Mouse (Mus musculus) monocyte, adult 59 days (primary cell): ENCODE data around the gene Mrps21. TPM values are rescaled to one million over a fixed set of nuclear protein-coding genes. Genes with fewer than 3 reads are reported as not detected.

ENCODE experiments used
- total RNA-seq, 2 experiments: library from RNA; stranded (reverse); gene quantifications; one replicate each; pipeline ENCODE4 v1.2.4; 2023

Mrps21 gene
- 100 to 1,000 TPM; 127 to 131 TPM for total RNA-seq

DNA sequence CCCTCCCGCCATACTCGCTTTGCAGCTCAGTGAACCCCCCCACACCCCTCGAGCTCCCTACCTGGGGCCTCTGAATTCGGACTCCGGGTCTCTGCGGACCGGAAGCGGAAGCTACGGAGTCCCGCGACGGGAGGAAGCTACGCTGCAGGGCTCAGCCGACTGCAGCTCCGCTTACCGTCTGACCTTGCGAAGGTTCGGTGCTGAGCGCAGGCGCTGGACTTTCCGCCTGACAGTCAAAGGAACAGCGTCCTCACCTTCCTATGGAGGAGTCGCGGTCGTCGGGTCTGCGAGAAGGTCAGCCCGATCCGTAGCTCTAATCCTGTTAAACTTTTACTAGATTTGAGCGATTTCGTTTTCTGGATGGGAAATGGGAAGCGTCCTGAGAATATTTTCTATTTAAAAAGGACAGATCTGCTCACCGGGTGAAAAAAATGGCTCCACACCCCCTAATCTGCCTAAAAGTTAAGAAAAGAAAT, at the start of gene Mrps21:
TSS of gene Mrps21 (minus strand) at position 128 of the 476 bp plus-strand sequence.

GRCm38 (mm10) chr3:95904568-95904967, 33.2 kb upstream of the Mrps21 start, which contains the start of gene Car14:
Gene Car14, minus strand, starts transcription at chr3:95904691.

DNA sequence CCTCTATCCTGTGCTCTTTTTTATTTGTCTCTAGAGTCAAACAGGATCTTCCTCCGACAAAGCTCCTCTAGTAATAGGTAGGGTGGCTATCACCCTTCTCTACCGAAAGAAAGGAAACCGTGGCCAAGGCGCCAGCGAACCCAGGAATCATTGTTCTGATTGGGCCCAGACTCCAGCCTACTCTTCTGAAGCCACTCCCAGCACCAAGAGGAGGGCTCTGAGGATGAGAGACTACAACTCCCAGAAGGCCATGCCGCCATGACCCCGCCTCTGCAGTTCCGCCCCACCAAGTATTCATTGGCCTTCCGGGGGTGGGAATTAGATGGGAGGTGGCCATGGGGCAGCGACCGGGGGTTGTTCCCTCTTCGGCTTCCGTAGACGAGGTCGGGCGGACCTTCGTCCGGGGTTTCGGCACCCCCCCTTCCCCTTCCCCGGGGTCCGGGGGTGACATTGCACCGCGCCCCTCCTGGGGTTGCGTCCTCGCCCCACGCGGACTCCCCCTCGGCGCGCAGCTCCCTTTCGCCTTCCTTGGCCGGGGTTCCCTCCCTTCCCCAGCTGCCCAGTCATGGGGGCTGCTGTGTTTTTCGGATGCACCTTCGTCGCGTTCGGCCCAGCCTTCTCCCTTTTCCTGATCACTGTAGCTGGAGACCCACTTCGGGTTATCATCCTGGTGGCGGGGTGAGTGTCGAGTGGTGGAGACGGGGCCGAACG, 22.4 kb upstream of the Mrps21 start, which contains the start of gene Aph1a:
TSS of gene Aph1a (plus strand) at position 364 of the 711 bp plus-strand sequence.

DNA sequence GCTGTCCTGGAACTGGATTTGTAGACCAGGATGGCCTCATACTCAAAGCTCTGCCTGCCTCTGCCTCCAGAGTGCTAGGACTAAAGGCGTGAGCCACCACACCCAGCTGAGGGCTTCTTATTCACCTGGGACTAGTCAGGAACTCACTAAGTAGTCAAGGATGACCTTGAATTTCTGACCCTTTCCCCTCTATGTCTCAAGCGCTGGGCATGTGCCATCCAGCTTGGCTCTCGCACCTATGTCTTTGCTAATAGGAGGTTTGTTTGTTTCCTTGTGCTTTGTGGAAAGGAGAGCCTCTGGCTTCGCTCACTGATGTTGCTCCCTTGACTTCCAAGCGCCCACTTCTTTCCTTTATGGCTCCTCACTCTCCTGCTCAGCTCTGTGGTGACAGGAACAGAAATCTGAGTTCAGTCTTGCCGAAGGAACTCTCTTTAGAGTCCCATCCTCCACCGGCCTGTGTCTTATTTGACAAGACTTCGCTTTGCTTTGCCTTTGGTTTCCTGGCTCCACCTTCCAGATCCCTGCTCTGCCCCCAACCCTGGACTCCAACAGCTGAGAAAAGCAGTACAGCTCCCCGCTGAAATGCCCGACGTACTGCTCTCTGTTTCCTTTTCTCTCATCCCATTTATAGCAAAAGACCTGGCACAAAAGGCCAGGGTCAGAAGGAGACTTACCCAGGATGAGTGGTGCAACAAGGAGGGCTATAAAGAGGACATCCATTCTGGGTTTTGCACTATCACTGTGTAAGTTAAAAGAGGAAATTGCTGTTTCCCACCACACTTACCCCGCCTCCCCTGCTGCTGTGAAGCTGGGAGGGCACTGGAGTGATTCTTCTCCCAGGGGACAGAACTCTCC, 20.1 kb upstream of the Mrps21 start, which contains the start of gene BC028528:
TSS of gene BC028528 (minus strand) at position 795 of the 855 bp plus-strand sequence.

DNA sequence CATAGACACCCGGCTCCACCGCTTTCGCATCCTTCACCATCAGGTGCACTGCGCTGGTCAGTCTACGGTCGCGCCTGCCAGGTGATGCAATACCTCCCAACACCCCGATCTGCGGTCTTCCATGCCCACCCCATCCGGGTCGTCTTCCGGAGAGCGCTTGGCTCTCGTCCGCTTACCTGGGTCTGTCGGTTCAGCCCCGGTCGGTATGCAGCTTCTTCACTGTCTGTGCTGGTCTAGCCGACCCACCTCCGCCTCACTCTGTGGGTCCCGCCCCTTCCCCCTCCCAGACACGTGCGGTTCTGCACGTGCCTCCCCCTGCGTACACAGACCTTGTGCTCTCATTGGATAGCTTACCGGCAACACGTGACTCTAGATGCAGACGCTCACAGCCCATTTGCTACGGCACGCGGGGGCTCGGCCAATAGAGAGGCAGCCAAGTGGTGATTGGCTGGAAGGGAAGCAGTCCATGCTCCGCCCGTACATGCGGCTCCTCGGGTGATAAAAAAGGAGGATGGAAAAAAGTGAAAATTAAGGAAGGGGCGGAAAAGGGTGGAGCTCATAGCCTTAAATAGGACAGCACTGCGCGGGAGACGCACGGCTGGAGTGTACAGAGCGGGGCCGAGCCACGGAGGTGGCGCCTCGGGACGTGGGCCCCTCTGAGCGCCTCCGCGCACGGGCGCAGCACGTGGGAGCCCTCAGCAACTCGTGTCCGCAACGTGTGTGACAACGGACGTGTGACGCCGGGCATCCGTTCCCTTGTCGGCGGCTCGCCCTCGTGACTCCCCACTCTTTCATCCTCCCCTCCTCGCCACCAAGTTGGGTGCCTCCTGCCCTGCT, 10.9 kb upstream of the Mrps21 start, which contains the start of gene Ciart:
TSS of gene Ciart (minus strand) at position 273 of the 837 bp plus-strand sequence.

GRCm38 (mm10) chr3:95855502-95856089, 15.7 kb downstream of the Mrps21 start, which contains the start of gene Prpf3:
Gene Prpf3, minus strand, starts transcription at chr3:95855885.

GRCm38 (mm10) chr3:95818571-95819288, 52.6 kb downstream of the Mrps21 start, which contains the start of gene Rprd2:
Gene Rprd2, minus strand, starts transcription at chr3:95818863.

Other genes starting within 250 kb of the Mrps21 start
- 100 to 1,000 TPM; 106 to 108 TPM for gene Ensa, start 246.5 kb downstream of the Mrps21 start, total RNA-seq
- 100 to 1,000 TPM; 751 to 777 TPM for gene Mcl1, start 212.7 kb downstream of the Mrps21 start, total RNA-seq
- gene Adamtsl4, start 183.6 kb downstream of the Mrps21 start, total RNA-seq: 1 to 10 TPM; 3.3 to 3.6 TPM
- gene Ecm1, start 131.9 kb downstream of the Mrps21 start, total RNA-seq: 10 to 100 TPM; 39.5 to 67.9 TPM
- gene Tars2, start 111.3 kb downstream of the Mrps21 start, total RNA-seq: 10 to 100 TPM; 22.4 to 28.7 TPM
- 10 to 100 TPM; 60.5 to 61.9 TPM for gene Rprd2, start 52.7 kb downstream of the Mrps21 start, total RNA-seq
- 10 to 100 TPM; 31.8 to 38.9 TPM for gene Prpf3, start 15.6 kb downstream of the Mrps21 start, total RNA-seq
- 10 to 100 TPM; 27.0 to 27.9 TPM for gene Ciart, start 10.7 kb upstream of the Mrps21 start, total RNA-seq
- gene BC028528, start 20.5 kb upstream of the Mrps21 start, total RNA-seq: 100 to 1,000 TPM; 156 to 173 TPM
- gene Aph1a, start 22.4 kb upstream of the Mrps21 start, total RNA-seq: 100 to 1,000 TPM in 1 of 2 experiments, 10 to 100 TPM in 1; 88.0 to 131 TPM
- gene Car14, start 33.2 kb upstream of the Mrps21 start, total RNA-seq: not detected
- gene Anp32e, start 57.7 kb upstream of the Mrps21 start, total RNA-seq: 10 to 100 TPM; 42.7 to 46.2 TPM
- 100 to 1,000 TPM; 241 to 254 TPM for gene Plekho1, start 124.5 kb upstream of the Mrps21 start, total RNA-seq
- 10 to 100 TPM; 21.1 to 30.0 TPM for gene Vps45, start 186.9 kb upstream of the Mrps21 start, total RNA-seq
- 1 to 10 TPM; 6.0 to 6.3 TPM for gene Otud7b, start 233.0 kb upstream of the Mrps21 start, total RNA-seq